Mouse (Mus musculus): Measurements from ENCODE around the gene Gtf2e1. TPM values are rescaled to one million over a fixed set of nuclear protein-coding genes. Genes with fewer than 3 reads are reported as not detected.

Gene Gtf2e1
- total and polyA plus RNA-seq, 3 experiments: 29.5 to 72.7 (median 56.0) TPM

GRCm38 (mm10) chr16:37539611-37540580 is at the start of gene Gtf2e1, which contains the start of gene Rabl3 (continued):
- no peak; the same call in 1 of the 2 replicates for TF ChIP-seq ZC3H11A (IDR thresholded peaks at IDR 0.05; ENCODE audit: low read depth, low read length)

- Histone ChIP-seq H3K4me3 (replicated peaks in 1 of 3; ENCODE audit: low read depth in 2 of 3, low read length in 2 of 3, poor library complexity in 1 of 3) (no peak overlapping the region), H3K27ac (ENCODE audit: insufficient read depth, low read depth) (no peak overlapping the region), H3K9ac (ENCODE audit: insufficient read depth, low read depth) (no peak overlapping the region), H3K36me3 (replicated peaks in 1 of 2; ENCODE audit: control insufficient read depth in 1 of 2, insufficient read depth in 1 of 2, low read length in 1 of 2) (no peaks in the 10 kb centered on the region), H3K4me1 (ENCODE audit: control insufficient read depth in 1 of 2, insufficient read depth in 2 of 2) (no peaks in the 10 kb centered on the region), H3K4me2 (ENCODE audit: insufficient read depth, low read depth, poor library complexity, severe bottlenecking) (no peak overlapping the region), H3K27me3 (replicated peaks) (no peaks in the 10 kb centered on the region), H3K9me3 (replicated peaks; ENCODE audit: low read length) (no peaks in the 10 kb centered on the region), H3K79me2 (replicated peaks; ENCODE audit: control insufficient read depth, extremely low read depth, insufficient read depth, poor library complexity, severe bottlenecking) (no peaks in the 10 kb centered on the region)
- no peak for DNase-seq (ENCODE audit: extremely low read depth)
- dilution Hi-C loops (cut with MboI; ENCODE audit: extremely low pct_ligation_motif_present, extremely low pct_unique_long_range_greater_than_20kb, low sequenced_read_pairs) (no loop called here), in situ Hi-C loops (cut with MboI; ENCODE audit: low pct_ligation_motif_present, low pct_unique_long_range_greater_than_20kb, low sequenced_read_pairs) (no loop called here)
- no peak for TF ChIP-seq CHD2 (IDR thresholded peaks at IDR 0.05; ENCODE audit: low read length)
Measured at GRCm38 (mm10) chr16:37585129-37585563, 45.6 kb upstream of the Gtf2e1 start.

- Histone ChIP-seq H3K79me2 (replicated peaks; ENCODE audit: control insufficient read depth, extremely low read depth, insufficient read depth, poor library complexity, severe bottlenecking) (no peaks in the 10 kb centered on the region), H3K9ac (ENCODE audit: insufficient read depth, low read depth) (no peak overlapping the region), H3K4me1 (ENCODE audit: control insufficient read depth in 1 of 2, insufficient read depth in 2 of 2) (no peaks in the 10 kb centered on the region), H3K9me3 (replicated peaks; ENCODE audit: low read length) (no peaks in the 10 kb centered on the region), H3K4me2 (ENCODE audit: insufficient read depth, low read depth, poor library complexity, severe bottlenecking) (no peak overlapping the region), H3K27me3 (replicated peaks) (no peaks in the 10 kb centered on the region), H3K27ac (ENCODE audit: insufficient read depth, low read depth) (no peak overlapping the region), H3K36me3 (replicated peaks in 1 of 2; ENCODE audit: control insufficient read depth in 1 of 2, insufficient read depth in 1 of 2, low read length in 1 of 2) (no peaks in the 10 kb centered on the region), H3K4me3 (replicated peaks in 1 of 3; ENCODE audit: low read depth in 2 of 3, low read length in 2 of 3, poor library complexity in 1 of 3) (no peak overlapping the region)
- no peak for DNase-seq (ENCODE audit: extremely low read depth)
- dilution Hi-C loops (cut with MboI; ENCODE audit: extremely low pct_ligation_motif_present, extremely low pct_unique_long_range_greater_than_20kb, low sequenced_read_pairs) (no loop called here), in situ Hi-C loops (cut with MboI; ENCODE audit: low pct_ligation_motif_present, low pct_unique_long_range_greater_than_20kb, low sequenced_read_pairs) (no loop called here)
- TF ChIP-seq SIN3A (IDR thresholded peaks at IDR 0.05; ENCODE audit: low read length): no peak
Measured at GRCm38 (mm10) chr16:37584218-37585035, 44.8 kb upstream of the Gtf2e1 start.

GRCm38 (mm10) chr16:37583801-37584200 is 44.2 kb upstream of the Gtf2e1 start:
- Histone ChIP-seq H3K27ac (ENCODE audit: insufficient read depth, low read depth) (no peak overlapping the region), H3K9me3 (replicated peaks; ENCODE audit: low read length) (no peaks in the 10 kb centered on the region), H3K36me3 (replicated peaks in 1 of 2; ENCODE audit: control insufficient read depth in 1 of 2, insufficient read depth in 1 of 2, low read length in 1 of 2) (no peaks in the 10 kb centered on the region), H3K9ac (ENCODE audit: insufficient read depth, low read depth) (no peak overlapping the region), H3K4me1 (ENCODE audit: control insufficient read depth in 1 of 2, insufficient read depth in 2 of 2) (no peaks in the 10 kb centered on the region), H3K4me2 (ENCODE audit: insufficient read depth, low read depth, poor library complexity, severe bottlenecking) (no peak overlapping the region), H3K79me2 (replicated peaks; ENCODE audit: control insufficient read depth, extremely low read depth, insufficient read depth, poor library complexity, severe bottlenecking) (no peaks in the 10 kb centered on the region), H3K4me3 (replicated peaks in 1 of 3; ENCODE audit: low read depth in 2 of 3, low read length in 2 of 3, poor library complexity in 1 of 3) (no peak overlapping the region), H3K27me3 (replicated peaks) (no peaks in the 10 kb centered on the region)
- in situ Hi-C loops (cut with MboI; ENCODE audit: low pct_ligation_motif_present, low pct_unique_long_range_greater_than_20kb, low sequenced_read_pairs): no loop called here
- dilution Hi-C loops (cut with MboI; ENCODE audit: extremely low pct_ligation_motif_present, extremely low pct_unique_long_range_greater_than_20kb, low sequenced_read_pairs): no loop called here
- DNase-seq (ENCODE audit: extremely low read depth): no peak
- no peak for TF ChIP-seq KAT2A (IDR thresholded peaks at IDR 0.05; ENCODE audit: insufficient replicate concordance, low read length)
- TF ChIP-seq HCFC1 (IDR thresholded peaks at IDR 0.05; ENCODE audit: low read depth, low read length): no peak
- no peak for TF ChIP-seq USF1 (IDR thresholded peaks at IDR 0.05; ENCODE audit: low read depth, low read length)
- TF ChIP-seq PAX5 (IDR thresholded peaks at IDR 0.05; ENCODE audit: low read length): no peak
- TF ChIP-seq MAFK (IDR thresholded peaks at IDR 0.05; ENCODE audit: insufficient replicate concordance, low read length): no peak
- no peak for TF ChIP-seq BHLHE40 (IDR thresholded peaks at IDR 0.05; ENCODE audit: low read depth, low read length)
- no peak for TF ChIP-seq IRF4 (IDR thresholded peaks at IDR 0.05; ENCODE audit: low read depth, low read length)
- TF ChIP-seq EP300 (IDR thresholded peaks at IDR 0.05; ENCODE audit: low read length): no peak
- TF ChIP-seq MXI1 (IDR thresholded peaks at IDR 0.05; ENCODE audit: low read depth, low read length): no peak
- TF ChIP-seq CHD2 (IDR thresholded peaks at IDR 0.05; ENCODE audit: low read length): no peak
- no peak for TF ChIP-seq POLR2AphosphoS2 (IDR thresholded peaks at IDR 0.05; ENCODE audit: low read depth, low read length)
- no peak for TF ChIP-seq SIN3A (IDR thresholded peaks at IDR 0.05; ENCODE audit: low read length)
- TF ChIP-seq USF2 (conservative IDR thresholded peaks at IDR 0.05; ENCODE audit: low read depth, low read length): no peak
- TF ChIP-seq CTCF (conservative IDR thresholded peaks at IDR 0.05 in 1 of 2, IDR thresholded peaks at IDR 0.05 in 1 of 2; ENCODE audit: low read depth in 2 of 2, low read length in 2 of 2): no peak
- TF ChIP-seq ZC3H11A (IDR thresholded peaks at IDR 0.05; ENCODE audit: low read depth, low read length): no peak
